Mouse (Mus musculus): Measurements from ENCODE around the gene Ptcd3. TPM values are rescaled to one million over a fixed set of nuclear protein-coding genes. Genes with fewer than 3 reads are reported as not detected.
"Not testable (repeated sequence)": the region's sequence is repeated elsewhere in the genome, so short reads cannot be mapped to it uniquely, and the experiment has no call there.

Ptcd3 gene
- polyA plus RNA-seq, 1 experiment from 2014 or later, result 95.6 TPM

GRCm38 (mm10) chr6:71927911-71928310 lies 19.4 kb upstream of the Ptcd3 start:
- no peaks in the 10 kb centered on the region for H3K4me1 ChIP-seq (replicated peaks)

GRCm38 (mm10) chr6:71925233-71925632 lies 16.7 kb upstream of the Ptcd3 start:
- not testable (repeated sequence) for H3K4me2 ChIP-seq (replicated peaks); H3K27ac ChIP-seq; H3K9me3 ChIP-seq; ATAC-seq; H3K4me3 ChIP-seq (replicated peaks); H3K27me3 ChIP-seq; H3K4me1 ChIP-seq (replicated peaks); H3K9ac ChIP-seq (replicated peaks)
- 92% methylated on average over 5 of the region's 5 CpGs for WGBS
- H3K36me3 ChIP-seq, result peaks cover 75% of the 10 kb centered on the region

More at GRCm38 (mm10) chr6:71927911-71928310, 19.4 kb upstream of the Ptcd3 start:
- 0 out of 2 replicates have a peak, but pooled peaks have one; percentile 34 for ATAC-seq
- H3K36me3 ChIP-seq, result peaks cover 76% of the 10 kb centered on the region
- H3K9ac ChIP-seq (replicated peaks), result no peak overlapping the region
- H3K4me3 ChIP-seq (replicated peaks), result no peak overlapping the region
- H3K9me3 ChIP-seq, result no peaks in the 10 kb centered on the region
- no peak overlapping the region for H3K4me2 ChIP-seq (replicated peaks)
- no peaks in the 10 kb centered on the region for H3K27me3 ChIP-seq
- H3K27ac ChIP-seq, result no peak overlapping the region

GRCm38 (mm10) chr6:71920752-71921151 lies 12.2 kb upstream of the Ptcd3 start:
- no peaks in the 10 kb centered on the region for H3K9me3 ChIP-seq
- no peaks in the 10 kb centered on the region for H3K27me3 ChIP-seq
- peaks cover 90% of the 10 kb centered on the region for H3K36me3 ChIP-seq
- H3K4me1 ChIP-seq (replicated peaks), result no peaks in the 10 kb centered on the region
- H3K9ac ChIP-seq (replicated peaks), result no peak overlapping the region
- no peak overlapping the region for H3K27ac ChIP-seq
- H3K4me3 ChIP-seq (replicated peaks), result no peak overlapping the region
- ATAC-seq, result no peak
- no peak overlapping the region for H3K4me2 ChIP-seq (replicated peaks)
- 95% methylated on average over 7 of the region's 7 CpGs for WGBS

- Histone ChIP-seq H3K36me3 (peaks cover 28% of the 10 kb centered on the region), H3K4me2 (replicated peaks) (no peak overlapping the region), H3K27ac (no peak overlapping the region), H3K4me3 (replicated peaks) (no peak overlapping the region), H3K9ac (replicated peaks) (no peak overlapping the region), H3K9me3 (no peaks in the 10 kb centered on the region), H3K27me3 (no peaks in the 10 kb centered on the region), H3K4me1 (replicated peaks) (peaks cover 15% of the 10 kb centered on the region)
- WGBS, result 90% methylated on average over 5 of the region's 5 CpGs
- no peak for ATAC-seq
Measured at GRCm38 (mm10) chr6:71911686-71912450, 3.3 kb upstream of the Ptcd3 start.

GRCm38 (mm10) chr6:71909840-71910239 lies 1.3 kb upstream of the Ptcd3 start:
- no peak overlapping the region for H3K27ac ChIP-seq
- H3K9me3 ChIP-seq, result no peaks in the 10 kb centered on the region
- no peak overlapping the region for H3K9ac ChIP-seq (replicated peaks)
- peak overlapping the region; percentile 75 for H3K4me3 ChIP-seq (replicated peaks)
- peak overlapping the region; percentile 66 for H3K4me2 ChIP-seq (replicated peaks)
- peaks cover 23% of the 10 kb centered on the region for H3K36me3 ChIP-seq
- ATAC-seq, result no peak
- 85% methylated on average over 6 of the region's 6 CpGs for WGBS
- H3K4me1 ChIP-seq (replicated peaks), result peaks cover 16% of the 10 kb centered on the region
- H3K27me3 ChIP-seq, result no peaks in the 10 kb centered on the region

GRCm38 (mm10) chr6:71909384-71909783 lies 834 bp upstream of the Ptcd3 start:
- H3K4me2 ChIP-seq (replicated peaks), result peak overlapping the region; percentile 66
- H3K4me3 ChIP-seq (replicated peaks), result peak overlapping the region; percentile 75
- H3K27ac ChIP-seq, result 0 out of 2 replicates have a peak overlapping the region, but pooled peaks have one; percentile 45
- 25% methylated on average over 10 of the region's 10 CpGs for WGBS
- no peaks in the 10 kb centered on the region for H3K27me3 ChIP-seq
- H3K9ac ChIP-seq (replicated peaks), result peak overlapping the region; percentile 70
- H3K36me3 ChIP-seq, result peaks cover 26% of the 10 kb centered on the region
- peak; percentile 53 for ATAC-seq
- H3K4me1 ChIP-seq (replicated peaks), result peaks cover 16% of the 10 kb centered on the region
- no peaks in the 10 kb centered on the region for H3K9me3 ChIP-seq

GRCm38 (mm10) chr6:71907702-71908235 lies 781 bp downstream of the Ptcd3 start:
- Histone ChIP-seq H3K9me3 (no peaks in the 10 kb centered on the region), H3K4me3 (replicated peaks) (peak overlapping the region; percentile 75), H3K9ac (replicated peaks) (peak overlapping the region; percentile 70), H3K4me1 (replicated peaks) (peaks cover 16% of the 10 kb centered on the region), H3K27me3 (no peaks in the 10 kb centered on the region), H3K27ac (no peak overlapping the region), H3K36me3 (peaks cover 34% of the 10 kb centered on the region), H3K4me2 (replicated peaks) (peak overlapping the region; percentile 66)
- WGBS, result 10% methylated on average over 4 of the region's 4 CpGs
- ATAC-seq, result no peak

- Histone ChIP-seq H3K4me3 (replicated peaks) (no peak overlapping the region), H3K27me3 (no peaks in the 10 kb centered on the region), H3K9ac (replicated peaks) (no peak overlapping the region), H3K4me1 (replicated peaks) (no peaks in the 10 kb centered on the region), H3K27ac (no peak overlapping the region), H3K4me2 (replicated peaks) (no peak overlapping the region), H3K36me3 (peaks cover 90% of the 10 kb centered on the region), H3K9me3 (no peaks in the 10 kb centered on the region)
- no peak for ATAC-seq
- WGBS, result 97% methylated on average over 4 of the region's 4 CpGs
Measured at GRCm38 (mm10) chr6:71893263-71893662, 15.3 kb downstream of the Ptcd3 start.

- Histone ChIP-seq H3K27ac (no peak overlapping the region), H3K4me3 (replicated peaks) (no peak overlapping the region), H3K4me1 (replicated peaks) (no peaks in the 10 kb centered on the region), H3K4me2 (replicated peaks) (no peak overlapping the region), H3K9ac (replicated peaks) (no peak overlapping the region), H3K36me3 (peaks cover 82% of the 10 kb centered on the region), H3K27me3 (no peaks in the 10 kb centered on the region), H3K9me3 (no peaks in the 10 kb centered on the region)
- 95% methylated on average over 3 of the region's 3 CpGs for WGBS
- no peak for ATAC-seq
Measured at GRCm38 (mm10) chr6:71877965-71878760, 30.4 kb downstream of the Ptcd3 start.

GRCm38 (mm10) chr6:71871396-71871795 lies 37.2 kb downstream of the Ptcd3 start:
- Histone ChIP-seq H3K27me3 (no peaks in the 10 kb centered on the region), H3K36me3 (peaks cover 82% of the 10 kb centered on the region), H3K27ac (no peak overlapping the region), H3K9ac (replicated peaks) (no peak overlapping the region), H3K9me3 (no peaks in the 10 kb centered on the region), H3K4me1 (replicated peaks) (no peaks in the 10 kb centered on the region), H3K4me2 (replicated peaks) (no peak overlapping the region), H3K4me3 (replicated peaks) (no peak overlapping the region)
- WGBS, result 96% methylated on average over 9 of the region's 9 CpGs
- ATAC-seq, result no peak

- ATAC-seq, result no peak
- Histone ChIP-seq H3K27ac (no peak overlapping the region), H3K36me3 (peaks cover 77% of the 10 kb centered on the region), H3K4me1 (replicated peaks) (no peaks in the 10 kb centered on the region), H3K4me3 (replicated peaks) (no peak overlapping the region), H3K9ac (replicated peaks) (no peak overlapping the region), H3K4me2 (replicated peaks) (no peak overlapping the region), H3K9me3 (no peaks in the 10 kb centered on the region), H3K27me3 (no peaks in the 10 kb centered on the region)
- WGBS, result 94% methylated on average over 1 of the region's 1 CpGs
Measured at GRCm38 (mm10) chr6:71868809-71869208, 39.7 kb downstream of the Ptcd3 start.

GRCm38 (mm10) chr6:71867751-71868150 lies 40.8 kb downstream of the Ptcd3 start:
- WGBS, result 91% methylated on average over 2 of the region's 2 CpGs
- H3K36me3 ChIP-seq, result peaks cover 79% of the 10 kb centered on the region

More at GRCm38 (mm10) chr6:71867751-71868150, 40.8 kb downstream of the Ptcd3 start:
- no peak for ATAC-seq
- Histone ChIP-seq H3K4me3 (replicated peaks) (no peak overlapping the region), H3K27ac (no peak overlapping the region), H3K4me1 (replicated peaks) (no peaks in the 10 kb centered on the region), H3K4me2 (replicated peaks) (no peak overlapping the region), H3K9me3 (no peaks in the 10 kb centered on the region), H3K27me3 (no peaks in the 10 kb centered on the region), H3K9ac (replicated peaks) (no peak overlapping the region)
